Mouse (Mus musculus): ENCODE measurements around the gene Speer4d. TPM values are rescaled to one million over a fixed set of nuclear protein-coding genes. Genes with fewer than 3 reads are reported as not detected.
"Not testable (repeated sequence)": the region's sequence is repeated elsewhere in the genome, so short reads cannot be mapped to it uniquely, and the experiment has no call there.

Speer4d gene
- total RNA-seq, 2 experiments from 2014 or later, result not detected

- intact Hi-C loops (cut with DNase I); DNase-seq: not testable (repeated sequence)
Measured at GRCm38 (mm10) chr5:15656959-15657358, 38.1 kb downstream of the Speer4d start, which contains the start of gene 4930572O03Rik. Gene 4930572O03Rik, minus strand, starts transcription at chr5:15657059.

- not testable (repeated sequence) for DNase-seq
Measured at GRCm38 (mm10) chr5:15663847-15664246, 45.0 kb downstream of the Speer4d start.

DNA sequence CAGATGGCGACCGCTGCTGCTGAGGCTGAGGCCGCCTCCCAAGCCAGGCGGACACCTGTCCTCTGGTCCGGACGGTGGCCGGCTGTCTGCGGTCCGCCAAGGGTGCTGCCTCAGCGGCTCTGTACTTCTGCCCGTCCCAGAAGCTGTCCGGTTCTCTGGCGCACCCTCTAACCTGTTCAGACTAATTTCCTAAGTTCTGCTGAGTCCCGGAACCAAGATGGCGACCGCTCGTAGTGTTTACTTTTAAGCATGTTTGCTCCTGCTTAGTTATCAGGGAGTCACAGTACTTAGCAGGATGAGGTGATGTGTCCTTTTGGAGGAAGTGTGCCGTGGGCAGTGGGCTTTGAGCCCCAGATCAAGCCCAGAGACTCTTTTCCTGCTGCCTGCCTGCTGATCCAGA lies 51.9 kb downstream of the Speer4d start:
- intact Hi-C loops (cut with DNase I), result not testable (repeated sequence)

More at GRCm38 (mm10) chr5:15663847-15664246, 45.0 kb downstream of the Speer4d start:
- intact Hi-C loops (cut with DNase I), result not testable (repeated sequence)

More for the DNA sequence above, 51.9 kb downstream of the Speer4d start:
- not testable (repeated sequence) for DNase-seq

Other genes with a start within 250 kb of the Speer4d start
- gene Gm21149, start 142.5 kb upstream of the Speer4d start, total RNA-seq (2021), result not detected
- not detected for gene Gm21190, start 89.8 kb upstream of the Speer4d start, total RNA-seq (2021)
- not detected for gene Gm21083, start 41.7 kb upstream of the Speer4d start, total RNA-seq (2021)
- gene 4930572O03Rik, start 38.0 kb downstream of the Speer4d start, total RNA-seq (2021), result not detected
- not detected for gene Speer4c, start 95.2 kb downstream of the Speer4d start, total RNA-seq (2021)

Measured in gastrocnemius, postnatal 36 days (tissue).